Mouse (Mus musculus): Measurements from ENCODE around the gene Tmem232. TPM values are rescaled to one million over a fixed set of nuclear protein-coding genes. Genes with fewer than 3 reads are reported as not detected.
"Not testable (repeated sequence)": the region's sequence is repeated elsewhere in the genome, so short reads cannot be mapped to it uniquely, and the experiment has no call there.

The Tmem232 gene
- polyA plus RNA-seq, 1 experiment from 2014 or later, result not detected

DNA sequence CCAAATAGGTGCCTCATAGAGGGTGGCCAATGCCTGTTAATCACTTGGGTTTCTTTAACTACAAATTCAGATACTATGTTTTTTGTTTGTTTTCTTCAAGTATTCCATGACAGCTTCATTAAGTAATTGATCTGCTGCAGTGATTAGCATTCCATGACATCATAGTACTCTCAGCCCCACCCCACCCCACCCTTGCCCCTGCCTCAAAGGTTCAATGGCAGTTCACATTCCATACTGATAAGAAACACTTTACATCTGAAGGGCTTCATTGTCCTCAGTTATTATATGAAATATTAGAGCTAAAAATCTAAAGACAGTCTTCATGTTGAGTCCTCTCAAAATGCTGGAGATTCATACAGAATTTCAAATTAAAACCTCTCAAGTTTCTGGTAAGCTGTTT is 89.8 kb downstream of the Tmem232 start:
- ATAC-seq (ENCODE audit: low FRiP score, low TSS enrichment), result no peak
- Histone ChIP-seq H3K4me2 (ENCODE audit: low read length) (no peak overlapping the region), H3K9ac (replicated peaks; ENCODE audit: low read length) (no peak overlapping the region), H3K4me3 (replicated peaks; ENCODE audit: low read depth, low read length) (no peak overlapping the region), H3K27ac (replicated peaks; ENCODE audit: low read depth, low read length) (no peak overlapping the region), H3K27me3 (ENCODE audit: control insufficient read depth, insufficient read depth, low read length) (no peaks in the 10 kb centered on the region), H3K36me3 (ENCODE audit: control insufficient read depth, insufficient read depth, low read length) (no peaks in the 10 kb centered on the region), H3K9me3 (ENCODE audit: control insufficient read depth, low read length) (no peaks in the 10 kb centered on the region), H3K4me1 (ENCODE audit: control insufficient read depth, insufficient read depth, low read length) (no peaks in the 10 kb centered on the region)
- DNase-seq, result no peak

GRCm38 (mm10) chr17:65437906-65438305 is 102.7 kb downstream of the Tmem232 start:
- H3K36me3 ChIP-seq (ENCODE audit: control insufficient read depth, insufficient read depth, low read length); H3K4me1 ChIP-seq (ENCODE audit: control insufficient read depth, insufficient read depth, low read length); ATAC-seq (ENCODE audit: low FRiP score, low TSS enrichment); DNase-seq; H3K4me2 ChIP-seq (ENCODE audit: low read length); H3K4me3 ChIP-seq (replicated peaks; ENCODE audit: low read depth, low read length); H3K9ac ChIP-seq (replicated peaks; ENCODE audit: low read length); H3K27ac ChIP-seq (replicated peaks; ENCODE audit: low read depth, low read length); H3K27me3 ChIP-seq (ENCODE audit: control insufficient read depth, insufficient read depth, low read length); H3K9me3 ChIP-seq (ENCODE audit: control insufficient read depth, low read length): not testable (repeated sequence)
- 93% methylated on average over 12 of the region's 12 CpGs for WGBS

DNA sequence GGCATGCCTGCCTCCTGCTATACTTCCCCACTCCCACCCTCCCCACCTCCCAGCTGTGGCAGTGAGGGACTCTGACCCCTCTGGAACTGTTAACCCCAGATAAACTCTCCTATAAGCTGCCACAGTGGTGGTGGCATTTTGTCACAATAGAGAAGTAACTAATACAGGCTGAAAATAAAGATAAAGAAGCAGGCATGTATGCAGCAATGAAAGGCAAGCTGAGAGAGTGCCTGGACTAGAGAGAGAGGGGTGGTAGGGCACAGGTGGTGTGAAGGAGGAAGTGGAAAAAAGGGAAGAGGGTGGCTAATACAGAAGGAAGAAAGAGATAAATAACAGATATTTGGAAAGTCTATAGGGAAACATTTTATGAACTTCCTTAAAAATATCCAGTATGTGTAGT is 121.5 kb downstream of the Tmem232 start:
- H3K4me2 ChIP-seq (ENCODE audit: low read length), result no peak overlapping the region
- H3K27me3 ChIP-seq (ENCODE audit: control insufficient read depth, insufficient read depth, low read length), result no peaks in the 10 kb centered on the region
- H3K36me3 ChIP-seq (ENCODE audit: control insufficient read depth, insufficient read depth, low read length), result no peaks in the 10 kb centered on the region
- no peaks in the 10 kb centered on the region for H3K4me1 ChIP-seq (ENCODE audit: control insufficient read depth, insufficient read depth, low read length)
- H3K4me3 ChIP-seq (replicated peaks; ENCODE audit: low read depth, low read length), result no peak overlapping the region
- H3K9me3 ChIP-seq (ENCODE audit: control insufficient read depth, low read length), result no peaks in the 10 kb centered on the region
- H3K27ac ChIP-seq (replicated peaks; ENCODE audit: low read depth, low read length), result no peak overlapping the region
- ATAC-seq (ENCODE audit: low FRiP score, low TSS enrichment), result no peak
- no peak for DNase-seq
- no peak overlapping the region for H3K9ac ChIP-seq (replicated peaks; ENCODE audit: low read length)

GRCm38 (mm10) chr17:65405309-65405708 is 135.3 kb downstream of the Tmem232 start:
- H3K27me3 ChIP-seq (ENCODE audit: control insufficient read depth, insufficient read depth, low read length), result no peaks in the 10 kb centered on the region
- no peaks in the 10 kb centered on the region for H3K4me1 ChIP-seq (ENCODE audit: control insufficient read depth, insufficient read depth, low read length)
- H3K4me3 ChIP-seq (replicated peaks; ENCODE audit: low read depth, low read length), result no peak overlapping the region
- 13% methylated on average over 9 of the region's 9 CpGs for WGBS
- no peaks in the 10 kb centered on the region for H3K36me3 ChIP-seq (ENCODE audit: control insufficient read depth, insufficient read depth, low read length)
- no peak overlapping the region for H3K27ac ChIP-seq (replicated peaks; ENCODE audit: low read depth, low read length)
- peak; percentile 28 for DNase-seq
- ATAC-seq (ENCODE audit: low FRiP score, low TSS enrichment), result no peak
- no peak overlapping the region for H3K9ac ChIP-seq (replicated peaks; ENCODE audit: low read length)
- peak overlapping the region; percentile 33 for H3K4me2 ChIP-seq (ENCODE audit: low read length)
- H3K9me3 ChIP-seq (ENCODE audit: control insufficient read depth, low read length), result no peaks in the 10 kb centered on the region

GRCm38 (mm10) chr17:65400914-65401313 is 139.7 kb downstream of the Tmem232 start:
- no peaks in the 10 kb centered on the region for H3K4me1 ChIP-seq (ENCODE audit: control insufficient read depth, insufficient read depth, low read length)
- no peak overlapping the region for H3K4me2 ChIP-seq (ENCODE audit: low read length)
- no peaks in the 10 kb centered on the region for H3K36me3 ChIP-seq (ENCODE audit: control insufficient read depth, insufficient read depth, low read length)
- no peak overlapping the region for H3K27ac ChIP-seq (replicated peaks; ENCODE audit: low read depth, low read length)
- DNase-seq (no peak), ATAC-seq (ENCODE audit: low FRiP score, low TSS enrichment) (no peak)
- WGBS, result 91% methylated on average over 1 of the region's 1 CpGs
- H3K9ac ChIP-seq (replicated peaks; ENCODE audit: low read length), result no peak overlapping the region
- H3K4me3 ChIP-seq (replicated peaks; ENCODE audit: low read depth, low read length), result no peak overlapping the region
- no peaks in the 10 kb centered on the region for H3K9me3 ChIP-seq (ENCODE audit: control insufficient read depth, low read length)
- no peaks in the 10 kb centered on the region for H3K27me3 ChIP-seq (ENCODE audit: control insufficient read depth, insufficient read depth, low read length)

GRCm38 (mm10) chr17:65384411-65384962 is 156.1 kb downstream of the Tmem232 start:
- H3K4me1 ChIP-seq (ENCODE audit: control insufficient read depth, insufficient read depth, low read length), result no peaks in the 10 kb centered on the region
- no peaks in the 10 kb centered on the region for H3K9me3 ChIP-seq (ENCODE audit: control insufficient read depth, low read length)
- DNase-seq, result peak; percentile 19
- H3K36me3 ChIP-seq (ENCODE audit: control insufficient read depth, insufficient read depth, low read length), result no peaks in the 10 kb centered on the region
- 46% methylated on average over 9 of the region's 9 CpGs for WGBS
- no peaks in the 10 kb centered on the region for H3K27me3 ChIP-seq (ENCODE audit: control insufficient read depth, insufficient read depth, low read length)
- no peak for ATAC-seq (ENCODE audit: low FRiP score, low TSS enrichment)
- H3K4me3 ChIP-seq (replicated peaks; ENCODE audit: low read depth, low read length), result no peak overlapping the region
- H3K27ac ChIP-seq (replicated peaks; ENCODE audit: low read depth, low read length), result no peak overlapping the region
- H3K9ac ChIP-seq (replicated peaks; ENCODE audit: low read length), result no peak overlapping the region
- no peak overlapping the region for H3K4me2 ChIP-seq (ENCODE audit: low read length)

DNA sequence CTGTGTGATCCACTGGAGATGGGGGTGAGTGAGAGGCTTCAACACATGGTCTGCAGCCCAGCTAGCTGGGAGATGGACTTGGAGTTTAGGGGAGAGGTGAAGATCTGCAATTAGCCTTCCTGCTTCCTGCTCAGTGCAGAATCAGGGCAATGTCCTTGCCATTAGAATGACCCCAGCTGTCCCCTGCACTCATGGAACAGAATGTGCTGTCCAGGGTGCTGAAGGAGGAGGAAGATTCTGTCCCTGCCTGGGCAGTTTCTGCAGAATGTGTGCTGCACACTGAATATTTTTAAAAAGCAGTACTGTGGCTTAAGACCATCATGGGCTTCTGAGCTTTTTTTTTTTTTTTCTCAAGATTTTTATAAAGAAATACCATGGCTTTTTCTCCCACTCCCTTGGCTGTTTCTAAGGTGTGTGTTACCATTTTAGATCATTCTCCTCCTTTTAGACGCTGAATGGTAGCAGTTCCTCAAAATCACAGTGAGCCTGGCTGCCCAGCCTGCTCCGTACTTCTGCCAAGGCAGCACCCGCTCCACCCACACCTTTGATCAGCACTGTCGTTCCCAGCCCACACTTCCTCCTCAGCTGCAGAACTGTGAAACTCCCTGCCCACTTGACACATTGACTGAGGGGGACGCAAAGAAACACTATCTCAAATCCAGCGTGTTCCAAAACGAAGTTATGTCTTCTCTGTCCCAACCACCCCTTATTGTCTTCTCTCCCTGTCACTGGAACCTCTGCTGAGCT is 170.4 kb downstream of the Tmem232 start:
- Histone ChIP-seq H3K36me3 (ENCODE audit: control insufficient read depth, insufficient read depth, low read length) (no peaks in the 10 kb centered on the region), H3K9ac (replicated peaks; ENCODE audit: low read length) (no peak overlapping the region), H3K4me1 (ENCODE audit: control insufficient read depth, insufficient read depth, low read length) (no peaks in the 10 kb centered on the region), H3K27me3 (ENCODE audit: control insufficient read depth, insufficient read depth, low read length) (no peaks in the 10 kb centered on the region), H3K9me3 (ENCODE audit: control insufficient read depth, low read length) (0 out of 2 replicates have a peak, but pooled peaks cover 3% of the 10 kb centered on the region), H3K27ac (replicated peaks; ENCODE audit: low read depth, low read length) (no peak overlapping the region), H3K4me2 (ENCODE audit: low read length) (no peak overlapping the region), H3K4me3 (replicated peaks; ENCODE audit: low read depth, low read length) (no peak overlapping the region)
- no peak for ATAC-seq (ENCODE audit: low FRiP score, low TSS enrichment)
- DNase-seq, result peak; percentile 47
- 45% methylated on average over 7 of the region's 7 CpGs for WGBS

DNA sequence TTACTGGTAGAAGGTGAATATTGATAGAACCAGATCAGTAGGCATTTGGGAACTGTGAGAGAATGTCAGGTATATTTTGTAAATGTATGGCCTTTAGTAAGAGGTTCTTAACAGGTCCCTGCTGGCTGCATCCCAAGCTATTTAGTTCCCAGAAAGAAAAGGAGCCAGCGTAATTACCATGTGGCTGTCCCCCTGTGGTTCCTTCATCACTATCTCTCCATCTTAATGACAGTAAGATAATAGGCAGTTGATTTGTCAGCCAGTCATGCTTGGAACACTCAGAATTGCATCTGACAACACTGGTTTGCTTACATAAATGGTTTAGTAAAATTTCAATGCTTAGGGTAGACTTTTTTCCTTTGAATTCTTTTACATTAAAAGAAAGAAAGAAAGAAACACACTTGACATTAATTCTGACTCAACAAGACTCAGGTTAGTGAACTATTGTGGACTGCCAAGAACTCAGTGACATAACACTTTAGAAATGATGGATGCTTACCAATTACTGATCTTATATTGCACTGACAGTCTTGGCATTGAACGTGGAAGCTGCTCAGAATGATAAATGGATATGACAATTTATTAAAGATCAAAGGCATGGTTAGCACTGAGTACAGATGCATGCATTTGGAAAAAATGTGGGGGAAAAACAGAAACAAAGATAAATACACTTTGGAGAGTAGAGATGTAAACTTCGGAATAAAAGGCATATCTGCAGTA is 174.9 kb downstream of the Tmem232 start:
- no peak for DNase-seq
- Histone ChIP-seq H3K4me3 (replicated peaks; ENCODE audit: low read depth, low read length) (no peak overlapping the region), H3K27me3 (ENCODE audit: control insufficient read depth, insufficient read depth, low read length) (no peaks in the 10 kb centered on the region), H3K4me2 (ENCODE audit: low read length) (no peak overlapping the region), H3K4me1 (ENCODE audit: control insufficient read depth, insufficient read depth, low read length) (no peaks in the 10 kb centered on the region), H3K27ac (replicated peaks; ENCODE audit: low read depth, low read length) (no peak overlapping the region), H3K9me3 (ENCODE audit: control insufficient read depth, low read length) (no peaks in the 10 kb centered on the region), H3K9ac (replicated peaks; ENCODE audit: low read length) (no peak overlapping the region), H3K36me3 (ENCODE audit: control insufficient read depth, insufficient read depth, low read length) (no peaks in the 10 kb centered on the region)
- 60% methylated on average over 3 of the region's 3 CpGs for WGBS
- ATAC-seq (ENCODE audit: low FRiP score, low TSS enrichment), result no peak

- DNase-seq, result no peak
- Histone ChIP-seq H3K27me3 (ENCODE audit: control insufficient read depth, insufficient read depth, low read length) (no peaks in the 10 kb centered on the region), H3K9ac (replicated peaks; ENCODE audit: low read length) (no peak overlapping the region), H3K9me3 (ENCODE audit: control insufficient read depth, low read length) (no peaks in the 10 kb centered on the region), H3K4me1 (ENCODE audit: control insufficient read depth, insufficient read depth, low read length) (no peaks in the 10 kb centered on the region), H3K4me3 (replicated peaks; ENCODE audit: low read depth, low read length) (no peak overlapping the region), H3K4me2 (ENCODE audit: low read length) (no peak overlapping the region), H3K36me3 (ENCODE audit: control insufficient read depth, insufficient read depth, low read length) (no peaks in the 10 kb centered on the region), H3K27ac (replicated peaks; ENCODE audit: low read depth, low read length) (no peak overlapping the region)
- ATAC-seq (ENCODE audit: low FRiP score, low TSS enrichment), result no peak
- 89% methylated on average over 8 of the region's 8 CpGs for WGBS
Measured at GRCm38 (mm10) chr17:65351836-65352235, 188.7 kb downstream of the Tmem232 start.
